Mouse (Mus musculus) embryonic facial prominence, embryonic 14.5 days (tissue): ENCODE measurements around the gene Lancl3. TPM values are rescaled to one million over a fixed set of nuclear protein-coding genes. Genes with fewer than 3 reads are reported as not detected.
"Not testable (repeated sequence)": the region's sequence is repeated elsewhere in the genome, so short reads cannot be mapped to it uniquely, and the experiment has no call there.

Experiments used
- ATAC-seq: fragments of 200-750 bp; cut with Nextera tagmentation; 2 replicates; pipeline ENCODE4 v1.8.0; 2017; ENCODE audit warnings: low read depth, moderate number of reproducible peaks, moderate TSS enrichment
- DNase-seq: peaks from one replicate; pipeline ENCODE4 v3.0.0-alpha.2; 2015; ENCODE audit warnings: low spot score
- H3K27ac ChIP-seq: fragments of 300-500 bp; sonication (generic); replicated peaks from 2 replicates; pipeline ENCODE4 v1.5.1; 2014; ENCODE audit warnings: low read depth, mild to moderate bottlenecking, low read length, moderate library complexity
- H3K27me3 ChIP-seq: fragments of 300-500 bp; sonication (generic); replicated peaks from 2 replicates; pipeline ENCODE4 v1.6.1; 2014; ENCODE audit warnings: low read length; ENCODE audit not compliant: control insufficient read depth, insufficient read depth
- H3K36me3 ChIP-seq: fragments of 300-500 bp; sonication (generic); 2 replicates; pipeline ENCODE4 v1.6.1; 2014; ENCODE audit warnings: low read length, mixed read lengths; ENCODE audit not compliant: control insufficient read depth, insufficient read depth
- H3K4me1 ChIP-seq: fragments of 300-500 bp; sonication (generic); 2 replicates; pipeline ENCODE4 v1.6.1; 2014; ENCODE audit warnings: antibody characterized with exemption, low read length; ENCODE audit not compliant: control insufficient read depth, insufficient read depth
- H3K4me2 ChIP-seq: fragments of 300-500 bp; sonication (generic); 2 replicates; pipeline ENCODE4 v1.6.1; 2014; ENCODE audit warnings: low read depth, mild to moderate bottlenecking, low read length, moderate library complexity, mixed read lengths
- H3K4me3 ChIP-seq: fragments of 300-500 bp; sonication (generic); 2 replicates; pipeline ENCODE4 v1.5.1; 2014; ENCODE audit warnings: low read depth, mild to moderate bottlenecking, low read length
- H3K9ac ChIP-seq: fragments of 300-500 bp; sonication (generic); 2 replicates; pipeline ENCODE4 v1.6.1; 2014; ENCODE audit warnings: low read depth, mild to moderate bottlenecking, low read length, moderate library complexity, mixed read lengths
- H3K9me3 ChIP-seq: fragments of 300-500 bp; sonication (generic); 2 replicates; pipeline ENCODE4 v1.6.1; 2016; ENCODE audit warnings: low read length; ENCODE audit not compliant: control insufficient read depth
- polyA plus RNA-seq: library from polyadenylated mRNA; unstranded; fragments of >200 nt; fragmentation: Nextera tagmentation; extraction: Ambion mirVana; gene quantifications from 2 replicates; pipeline ENCODE4 v1.2.1, GENCODE M21; 2014

The Lancl3 gene
- polyA plus RNA-seq, 1 experiment from 2014 or later = 0.67 TPM

DNA sequence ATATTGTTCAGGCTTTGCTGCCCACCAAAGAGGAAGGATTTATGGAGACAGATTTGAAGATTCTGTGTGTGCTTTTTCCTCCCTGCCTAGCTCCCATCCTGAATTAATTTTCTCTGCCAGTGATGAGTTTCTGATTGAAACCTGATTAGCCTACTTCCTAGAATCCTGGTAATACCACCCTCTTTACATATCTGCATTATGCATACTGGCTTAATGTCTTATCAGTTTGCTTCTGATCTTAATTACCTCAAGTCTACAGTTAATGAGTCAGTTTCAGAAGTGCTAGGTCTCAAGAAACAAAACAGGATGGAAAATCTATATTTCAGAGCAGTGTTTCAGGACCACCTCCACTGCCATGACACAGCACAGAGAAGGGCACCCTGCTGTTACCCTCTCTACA lies 116.8 kb downstream of the Lancl3 start:
- not testable (repeated sequence) for H3K27me3 ChIP-seq, H3K4me3 ChIP-seq, H3K9me3 ChIP-seq, H3K9ac ChIP-seq, H3K36me3 ChIP-seq, H3K4me2 ChIP-seq, H3K4me1 ChIP-seq, DNase-seq, ATAC-seq, H3K27ac ChIP-seq

Other genes starting within 250 kb of the Lancl3 start
- not detected in 2 replicates for gene Fthl17b, start 236.9 kb upstream of the Lancl3 start, polyA plus RNA-seq
- not detected in 2 replicates for gene Fthl17c, start 223.3 kb upstream of the Lancl3 start, polyA plus RNA-seq
- not detected in 2 replicates for gene Fthl17d, start 213.1 kb upstream of the Lancl3 start, polyA plus RNA-seq
- gene Fthl17e, start 166.4 kb upstream of the Lancl3 start, polyA plus RNA-seq = not detected in 2 replicates
- not detected in 2 replicates for gene Fthl17f, start 136.9 kb upstream of the Lancl3 start, polyA plus RNA-seq
- not detected in 2 replicates for gene 4930402K13Rik, start 95.3 kb upstream of the Lancl3 start, polyA plus RNA-seq
- gene Gm14862, start 57.0 kb downstream of the Lancl3 start, polyA plus RNA-seq = not detected in 2 replicates
- 0.97 and 2.0 TPM in 2 replicates for gene Xk, start 72.9 kb downstream of the Lancl3 start, polyA plus RNA-seq
- not detected in 2 replicates for gene H2al1m, start 83.9 kb downstream of the Lancl3 start, polyA plus RNA-seq
- gene H2al1k, start 150.7 kb downstream of the Lancl3 start, polyA plus RNA-seq = not detected in 2 replicates